Comparison of ENCODE assay signal across 14 mouse cellular contexts in the genomic region with DNA sequence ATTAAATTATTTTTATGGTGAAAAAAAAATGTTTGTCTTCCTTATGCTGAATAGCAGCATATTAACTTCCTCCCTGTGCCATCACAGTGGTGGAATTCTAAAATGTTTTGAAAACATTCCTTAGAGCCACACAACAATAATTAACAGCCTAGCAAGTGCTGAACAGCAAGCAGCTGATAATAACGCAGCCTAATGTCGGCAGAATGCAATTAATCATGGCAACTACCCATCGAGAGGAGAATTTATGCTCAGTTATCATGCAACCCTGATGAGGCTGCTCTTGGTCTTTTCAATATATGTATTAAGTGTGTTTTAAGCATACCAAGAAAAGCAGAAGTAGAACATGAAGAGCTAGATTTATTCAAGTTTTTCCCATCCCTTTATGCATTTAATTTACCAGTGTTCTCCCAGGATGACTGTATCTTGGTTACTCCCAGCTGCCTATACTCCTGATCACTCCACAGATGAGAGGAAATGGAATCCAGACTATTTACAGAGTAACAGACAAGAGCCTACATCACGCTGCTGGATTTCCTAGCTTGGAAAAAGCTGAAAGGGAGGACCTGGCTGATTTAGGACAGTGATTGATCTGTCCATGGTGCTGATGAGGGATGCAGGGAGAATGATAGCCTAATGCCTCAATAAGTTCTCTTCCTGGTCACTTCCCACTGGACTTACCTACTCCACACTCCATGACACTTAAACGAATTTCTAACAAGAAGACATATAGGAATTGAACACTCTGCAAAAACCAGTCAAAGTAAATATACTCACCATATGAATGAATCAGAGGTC.
DNase-seq lines count a peak whose midpoint lies in the region; ATAC-seq lines count a peak whose summit lies in the region.
"Had no signal": no experiment of that assay in that cellular context is flagged by ENCODE, and none has a peak within 500 bp of the region (broad histone marks: within the 10 kb centered on the region; RNA-seq: fewer than 3 reads in every experiment).

No protein-coding gene starts in this region.

- no peak overlapping the region for H3K9ac ChIP-seq in hindbrain, embryonic 14.5 days
- H3K9ac ChIP-seq: limb, embryonic 12.5 days had no signal

- ATAC-seq in hindbrain, embryonic 14.5 days (ENCODE audit: low FRiP score): peak; percentile 51; the same call in 1 of the 2 replicates

- DNase-seq in hindbrain, embryonic 14.5 days (ENCODE audit: low spot score): no peak
- no peak for DNase-seq in hindbrain, embryonic 10.5 days (ENCODE audit: low spot score)
- DNase-seq in ES-CJ7 (ENCODE audit: low read depth, low spot score): peak; percentile 54
- peak; percentile 43 for DNase-seq in ZHBTc4 (ENCODE audit: low read depth, low spot score)
- peak; percentile 33 for DNase-seq in limb, embryonic 10.5 days (ENCODE audit: low spot score)
- DNase-seq in cerebellum, postnatal 4 days (ENCODE audit: low spot score in 2 of 2): no peak
- no peak for DNase-seq in cerebellum, postnatal 10 days
- DNase-seq in cerebellum, adult 18-20 months: no peak
- DNase-seq: adrenal gland, adult 2 months; cerebellum, adult 9-11 months; heart, postnatal 36 days; lung, postnatal 36 days had no signal

- no peaks in the 10 kb centered on the region for H3K27me3 ChIP-seq in hindbrain, embryonic 14.5 days (ENCODE audit: control insufficient read depth, insufficient read depth, low read length)
- H3K27me3 ChIP-seq in hindbrain, embryonic 10.5 days (ENCODE audit: insufficient read depth, poor library complexity, severe bottlenecking): no peaks in the 10 kb centered on the region
- no peaks in the 10 kb centered on the region for H3K27me3 ChIP-seq in limb, embryonic 10.5 days (ENCODE audit: low read depth, poor library complexity, severe bottlenecking)
- H3K27me3 ChIP-seq: CH12.LX; limb, embryonic 12.5 days had no signal

- 34% methylated on average over 5 of the region's 5 CpGs for WGBS in hindbrain, embryonic 14.5 days
- 62% methylated on average over 5 of the region's 5 CpGs for WGBS in hindbrain, embryonic 10.5 days
- WGBS in limb, embryonic 10.5 days: 61% methylated on average over 5 of the region's 5 CpGs

- H3K36me3 ChIP-seq in hindbrain, embryonic 14.5 days (replicated peaks; ENCODE audit: control insufficient read depth, insufficient read depth): no peaks in the 10 kb centered on the region
- H3K36me3 ChIP-seq in hindbrain, embryonic 10.5 days: no peaks in the 10 kb centered on the region
- H3K36me3 ChIP-seq in limb, embryonic 10.5 days: no peaks in the 10 kb centered on the region
- H3K36me3 ChIP-seq: limb, embryonic 12.5 days had no signal

- H3K4me2 ChIP-seq in hindbrain, embryonic 14.5 days (replicated peaks): no peak overlapping the region
- H3K4me2 ChIP-seq: limb, embryonic 12.5 days had no signal

- H3K9me3 ChIP-seq in hindbrain, embryonic 14.5 days (ENCODE audit: control insufficient read depth, low read length): no peaks in the 10 kb centered on the region
- H3K9me3 ChIP-seq in hindbrain, embryonic 10.5 days: no peaks in the 10 kb centered on the region
- H3K9me3 ChIP-seq in limb, embryonic 10.5 days (replicated peaks): no peaks in the 10 kb centered on the region
- H3K9me3 ChIP-seq: limb, embryonic 12.5 days had no signal

- no peak overlapping the region for H3K27ac ChIP-seq in hindbrain, embryonic 14.5 days
- no peak overlapping the region for H3K27ac ChIP-seq in hindbrain, embryonic 10.5 days
- H3K27ac ChIP-seq in limb, embryonic 10.5 days: no peak overlapping the region
- H3K27ac ChIP-seq: limb, embryonic 12.5 days had no signal

- H3K4me3 ChIP-seq in hindbrain, embryonic 14.5 days (replicated peaks; ENCODE audit: low read length): no peak overlapping the region
- no peak overlapping the region for H3K4me3 ChIP-seq in hindbrain, embryonic 10.5 days
- no peak overlapping the region for H3K4me3 ChIP-seq in limb, embryonic 10.5 days
- H3K4me3 ChIP-seq: limb, embryonic 12.5 days had no signal

- 0 out of 2 replicates have a peak, but pooled peaks cover 7% of the 10 kb centered on the region for H3K4me1 ChIP-seq in hindbrain, embryonic 14.5 days (replicated peaks; ENCODE audit: control insufficient read depth, insufficient read depth, low read length)
- no peaks in the 10 kb centered on the region for H3K4me1 ChIP-seq in hindbrain, embryonic 10.5 days (replicated peaks)
- no peaks in the 10 kb centered on the region for H3K4me1 ChIP-seq in limb, embryonic 10.5 days
- H3K4me1 ChIP-seq: limb, embryonic 12.5 days had no signal

Comparison
In these comparisons a context has a peak if more than half of its experiments do, and no peak if none do; other contexts are left out.
1. DNase-seq: peak in ES-CJ7 (single experiment), ZHBTc4 (single experiment) and limb, embryonic 10.5 days (single experiment); none in hindbrain, embryonic 14.5 days (single experiment), hindbrain, embryonic 10.5 days (single experiment), cerebellum, postnatal 4 days (0 of 2), cerebellum, postnatal 10 days (0 of 2) and cerebellum, adult 18-20 months (0 of 2).